Mouse (Mus musculus) right cerebral cortex, postnatal 36 days (tissue): Measurements from ENCODE around the gene Fermt2.

ENCODE experiments used
- DNase-seq, 2 experiments: peaks; one replicate each; pipeline ENCODE4 v3.0.0; 2022; ENCODE audit warnings: low spot score in 2 of 2, mixed read lengths in 1 of 2

Fermt2 gene

GRCm38 (mm10) chr14:45434220-45434619 lies 95.7 kb downstream of the Fermt2 start:
- no peak for DNase-seq

- DNase-seq = no peak
Observed at GRCm38 (mm10) chr14:45432003-45432402, 97.9 kb downstream of the Fermt2 start.

GRCm38 (mm10) chr14:45430066-45430842 lies 99.7 kb downstream of the Fermt2 start:
- no peak for DNase-seq

- no peak for DNase-seq
Observed at GRCm38 (mm10) chr14:45423220-45423619, 106.7 kb downstream of the Fermt2 start.

- peak in 1 of 2 experiments; percentile 8 for DNase-seq
Observed at GRCm38 (mm10) chr14:45422371-45422770, 107.5 kb downstream of the Fermt2 start.

GRCm38 (mm10) chr14:45419323-45419722 lies 110.6 kb downstream of the Fermt2 start:
- DNase-seq = no peak

GRCm38 (mm10) chr14:45418553-45418952 lies 111.4 kb downstream of the Fermt2 start:
- DNase-seq = no peak

GRCm38 (mm10) chr14:45416265-45416664 lies 113.7 kb downstream of the Fermt2 start:
- DNase-seq = no peak
